Mouse (Mus musculus) limb, embryonic 11.5 days (tissue): Measurements from ENCODE around the gene Sap18b. TPM values are rescaled to one million over a fixed set of nuclear protein-coding genes. Genes with fewer than 3 reads are reported as not detected.

Experiments used
- ATAC-seq: fragments of 200-750 bp; cut with Nextera tagmentation; 2 replicates; pipeline ENCODE4 v1.8.0; 2017; ENCODE audit warnings: low read depth; ENCODE audit not compliant: insufficient number of reproducible peaks, low FRiP score, low TSS enrichment
- DNase-seq: peaks from one replicate; pipeline ENCODE4 v3.0.0-alpha.2; 2015; ENCODE audit warnings: low spot score
- H3K27ac ChIP-seq: fragments of 300-500 bp; sonication (generic); replicated peaks from 2 replicates; pipeline ENCODE4 v1.5.1; 2014; ENCODE audit warnings: low read depth, mild to moderate bottlenecking, low read length
- H3K27me3 ChIP-seq: fragments of 300-500 bp; sonication (generic); 2 replicates; pipeline ENCODE4 v1.6.1; 2014; ENCODE audit warnings: mild to moderate bottlenecking, low read length, mixed read lengths; ENCODE audit not compliant: control insufficient read depth, insufficient read depth
- H3K36me3 ChIP-seq: fragments of 300-500 bp; sonication (generic); 2 replicates; pipeline ENCODE4 v1.6.1; 2014; ENCODE audit warnings: mild to moderate bottlenecking, low read length, moderate library complexity, mixed read lengths; ENCODE audit not compliant: control insufficient read depth, insufficient read depth
- H3K4me1 ChIP-seq: fragments of 300-500 bp; sonication (generic); 2 replicates; pipeline ENCODE4 v1.6.1; 2014; ENCODE audit warnings: low read length, mixed read lengths; ENCODE audit not compliant: control insufficient read depth, insufficient read depth
- H3K4me2 ChIP-seq: fragments of 300-500 bp; sonication (generic); 2 replicates; pipeline ENCODE4 v1.6.1; 2014; ENCODE audit warnings: low read depth, mild to moderate bottlenecking, moderate library complexity; ENCODE audit not compliant: severe bottlenecking
- H3K4me3 ChIP-seq: fragments of 300-500 bp; sonication (generic); 2 replicates; pipeline ENCODE4 v1.5.1; 2014; ENCODE audit warnings: low read depth, low read length
- H3K9ac ChIP-seq: fragments of 300-500 bp; sonication (generic); 2 replicates; pipeline ENCODE4 v1.6.1; 2014; ENCODE audit warnings: mild to moderate bottlenecking, low read length
- H3K9me3 ChIP-seq: fragments of 300-500 bp; sonication (generic); 2 replicates; pipeline ENCODE4 v1.6.1; 2016; ENCODE audit warnings: low read length; ENCODE audit not compliant: control insufficient read depth
- WGBS: fragments of 180-500 bp; shearing (Covaris S2); extraction: QIAGEN DNeasy Blood & Tissue Kit; methylation state at CpG from one replicate; pipeline ENCODE4 v1.1.7; 2014; 5-methylcytosine and 5-hydroxymethylcytosine counted together
- polyA plus RNA-seq: library from polyadenylated mRNA; unstranded; fragments of >200 nt; fragmentation: Nextera tagmentation; extraction: Ambion mirVana; gene quantifications from 2 replicates; pipeline ENCODE4 v1.2.1, GENCODE M21; 2014

Gene Sap18b
- polyA plus RNA-seq, 1 experiment from 2014 or later, result 443 TPM

DNA sequence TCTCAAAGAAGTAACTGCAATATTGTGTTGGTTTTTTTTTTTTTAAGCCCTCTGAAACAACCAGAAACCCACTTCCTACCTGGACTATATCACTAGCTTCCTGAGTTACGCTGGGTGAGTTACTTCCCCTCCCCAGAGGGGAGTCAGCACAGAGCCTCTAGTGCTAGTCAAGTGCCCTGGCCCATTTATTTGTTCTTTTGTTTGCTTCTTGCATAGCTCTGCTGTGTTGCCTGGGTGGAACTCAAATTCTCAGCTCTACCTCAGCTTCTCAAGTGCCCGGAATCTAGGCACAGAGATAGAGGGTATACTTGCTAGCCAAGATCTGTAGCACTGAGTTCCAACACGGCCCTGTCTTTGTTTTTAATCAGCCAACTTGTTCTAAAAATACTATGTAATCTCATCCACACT is 15.0 kb upstream of the Sap18b start:
- no peak overlapping the region for H3K4me2 ChIP-seq
- no peak overlapping the region for H3K27ac ChIP-seq
- DNase-seq (no peak), ATAC-seq (no peak)
- H3K4me1 ChIP-seq, result peaks cover 5% of the 10 kb centered on the region; the same call in 1 of the 2 replicates
- no peak overlapping the region for H3K9ac ChIP-seq
- no peaks in the 10 kb centered on the region for H3K27me3 ChIP-seq
- H3K36me3 ChIP-seq, result no peaks in the 10 kb centered on the region
- WGBS, result 69% methylated on average over 3 of the region's 3 CpGs
- no peak overlapping the region for H3K4me3 ChIP-seq
- no peaks in the 10 kb centered on the region for H3K9me3 ChIP-seq

DNA sequence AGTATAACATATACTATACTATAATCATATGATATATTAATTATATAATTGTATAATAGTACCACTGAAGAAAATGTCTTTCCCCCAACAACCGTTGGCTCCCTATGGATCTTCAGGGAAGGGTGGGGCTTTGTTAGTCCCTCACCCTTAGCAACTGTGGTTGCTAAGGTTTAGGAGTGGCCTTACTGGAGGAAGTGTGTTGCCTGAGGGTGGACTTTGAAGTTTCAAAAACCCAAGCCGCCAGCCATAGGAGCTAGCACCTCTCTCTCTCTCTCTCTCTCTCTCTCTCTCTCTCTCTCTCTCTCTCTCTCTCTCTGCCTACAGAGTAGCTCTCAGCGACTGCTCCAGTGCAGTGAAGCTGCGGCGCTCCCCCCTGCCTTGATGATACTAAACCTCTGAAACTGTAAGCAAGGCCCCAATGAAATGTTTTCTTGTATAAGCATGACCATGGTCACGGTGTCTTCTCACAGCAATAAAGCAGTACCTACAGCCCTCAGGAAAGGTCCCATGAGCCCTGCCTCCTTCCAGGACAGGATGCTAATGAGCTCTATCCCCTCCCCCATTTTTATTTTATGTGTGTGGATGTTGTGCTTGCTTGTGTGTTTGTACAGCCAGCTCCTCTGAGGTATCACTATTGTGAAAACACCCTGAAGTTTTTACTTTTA is 9.0 kb upstream of the Sap18b start:
- no peak overlapping the region for H3K4me2 ChIP-seq
- DNase-seq (no peak), ATAC-seq (no peak)
- H3K4me1 ChIP-seq, result no peaks in the 10 kb centered on the region
- no peak overlapping the region for H3K27ac ChIP-seq
- no peak overlapping the region for H3K9ac ChIP-seq
- H3K9me3 ChIP-seq, result no peaks in the 10 kb centered on the region
- 24% methylated on average over 6 of the region's 6 CpGs for WGBS
- no peaks in the 10 kb centered on the region for H3K36me3 ChIP-seq
- no peak overlapping the region for H3K4me3 ChIP-seq
- no peaks in the 10 kb centered on the region for H3K27me3 ChIP-seq

DNA sequence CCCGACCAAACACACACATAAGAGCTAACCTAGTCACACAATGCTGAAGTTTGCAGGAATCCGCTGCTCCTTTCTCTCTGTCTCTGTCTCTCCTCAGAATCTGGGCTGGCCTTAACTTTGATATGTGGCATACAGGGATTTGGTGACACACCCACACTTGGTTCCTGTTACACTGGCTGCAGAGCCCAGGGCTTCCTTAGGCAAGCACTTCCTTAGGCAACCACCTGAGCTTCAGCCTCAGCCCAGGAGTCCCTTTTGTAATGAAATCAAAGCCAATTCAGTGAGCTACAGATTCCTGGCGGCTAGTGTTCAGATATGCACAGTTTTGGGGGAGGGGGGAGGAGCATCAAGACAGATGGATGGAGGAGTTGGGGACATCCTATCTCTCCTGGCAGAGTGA is 7.5 kb upstream of the Sap18b start:
- Histone ChIP-seq H3K4me2 (no peak overlapping the region), H3K9me3 (no peaks in the 10 kb centered on the region), H3K27me3 (no peaks in the 10 kb centered on the region), H3K4me1 (no peaks in the 10 kb centered on the region), H3K4me3 (no peak overlapping the region), H3K9ac (no peak overlapping the region), H3K27ac (no peak overlapping the region), H3K36me3 (no peaks in the 10 kb centered on the region)
- ATAC-seq, result no peak
- WGBS, result 70% methylated on average over 3 of the region's 3 CpGs
- no peak for DNase-seq

DNA sequence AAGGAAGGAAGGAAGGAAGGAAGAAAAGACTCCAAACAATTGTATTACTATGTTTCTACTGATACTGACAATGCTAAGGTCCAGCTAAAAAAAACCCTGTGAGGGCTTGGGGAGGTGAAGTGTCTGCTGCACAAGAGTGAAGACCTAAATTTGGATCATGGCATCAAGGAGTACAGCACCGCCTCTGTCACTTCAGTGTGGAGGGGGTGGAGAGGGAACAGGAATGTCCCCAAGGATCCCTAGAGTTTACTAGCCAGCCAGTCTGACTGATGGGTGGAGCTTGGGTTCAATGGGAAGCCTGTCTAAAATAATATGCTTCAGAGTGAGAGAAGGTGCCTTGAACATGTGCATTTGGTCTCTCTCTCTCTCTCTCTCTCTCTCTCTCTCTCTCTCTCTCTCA is 6.9 kb upstream of the Sap18b start:
- H3K4me1 ChIP-seq, result no peaks in the 10 kb centered on the region
- no peak overlapping the region for H3K4me3 ChIP-seq
- 48% methylated on average over 1 of the region's 1 CpGs for WGBS
- ATAC-seq, result no peak
- H3K4me2 ChIP-seq, result no peak overlapping the region
- H3K9me3 ChIP-seq, result no peaks in the 10 kb centered on the region
- H3K27me3 ChIP-seq, result no peaks in the 10 kb centered on the region
- DNase-seq, result no peak
- no peaks in the 10 kb centered on the region for H3K36me3 ChIP-seq
- no peak overlapping the region for H3K9ac ChIP-seq
- H3K27ac ChIP-seq, result no peak overlapping the region

DNA sequence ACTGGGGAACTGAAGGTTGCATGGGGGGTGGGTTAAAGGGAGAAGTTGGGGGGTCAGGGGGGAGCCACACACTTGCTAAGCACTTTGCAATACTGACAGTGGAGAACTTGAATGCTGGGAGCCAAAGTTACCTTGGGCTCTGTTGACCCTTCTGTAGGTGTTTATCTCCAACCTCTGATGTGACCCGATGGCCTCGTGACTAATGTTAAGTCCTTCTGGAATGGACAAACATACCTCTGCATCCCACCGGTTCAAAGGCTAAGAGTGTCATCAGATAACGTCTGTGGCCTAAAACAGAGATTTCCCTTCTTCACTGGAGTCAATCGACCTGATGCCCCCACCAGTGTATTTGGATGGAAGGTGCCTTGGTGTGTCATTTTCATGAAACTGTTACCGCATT is 3.9 kb upstream of the Sap18b start:
- 90% methylated on average over 6 of the region's 6 CpGs for WGBS

DNA sequence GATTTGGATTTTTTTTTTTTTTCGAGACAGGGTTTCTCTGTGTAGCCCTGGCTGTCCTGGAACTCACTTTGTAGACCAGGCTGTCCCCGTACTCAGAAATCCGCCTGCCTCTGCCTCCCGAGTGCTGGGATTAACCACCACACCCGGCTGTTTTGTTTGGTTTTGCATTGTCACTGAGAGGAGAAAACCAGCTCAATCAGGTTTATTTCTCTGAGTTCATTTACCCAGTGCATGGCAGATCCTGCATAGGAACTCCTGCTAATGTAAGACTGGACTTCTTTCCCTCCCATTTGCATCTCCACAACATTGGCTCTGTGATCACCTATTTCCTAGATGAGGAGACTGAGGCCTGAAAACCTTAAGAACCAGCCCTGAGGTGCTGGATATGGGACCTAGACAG is 3.0 kb upstream of the Sap18b start:
- no peak overlapping the region for H3K27ac ChIP-seq
- H3K27me3 ChIP-seq, result no peaks in the 10 kb centered on the region
- 87% methylated on average over 5 of the region's 5 CpGs for WGBS
- H3K9ac ChIP-seq, result no peak overlapping the region
- H3K4me3 ChIP-seq, result no peak overlapping the region
- no peaks in the 10 kb centered on the region for H3K4me1 ChIP-seq
- H3K9me3 ChIP-seq, result no peaks in the 10 kb centered on the region
- no peaks in the 10 kb centered on the region for H3K36me3 ChIP-seq
- DNase-seq, result no peak
- H3K4me2 ChIP-seq, result no peak overlapping the region
- ATAC-seq, result no peak

More for the DNA sequence above, 3.9 kb upstream of the Sap18b start:
- ATAC-seq, result no peak
- Histone ChIP-seq H3K27me3 (no peaks in the 10 kb centered on the region), H3K9ac (no peak overlapping the region), H3K27ac (no peak overlapping the region), H3K36me3 (no peaks in the 10 kb centered on the region), H3K9me3 (no peaks in the 10 kb centered on the region), H3K4me1 (no peaks in the 10 kb centered on the region), H3K4me2 (no peak overlapping the region), H3K4me3 (no peak overlapping the region)
- no peak for DNase-seq

DNA sequence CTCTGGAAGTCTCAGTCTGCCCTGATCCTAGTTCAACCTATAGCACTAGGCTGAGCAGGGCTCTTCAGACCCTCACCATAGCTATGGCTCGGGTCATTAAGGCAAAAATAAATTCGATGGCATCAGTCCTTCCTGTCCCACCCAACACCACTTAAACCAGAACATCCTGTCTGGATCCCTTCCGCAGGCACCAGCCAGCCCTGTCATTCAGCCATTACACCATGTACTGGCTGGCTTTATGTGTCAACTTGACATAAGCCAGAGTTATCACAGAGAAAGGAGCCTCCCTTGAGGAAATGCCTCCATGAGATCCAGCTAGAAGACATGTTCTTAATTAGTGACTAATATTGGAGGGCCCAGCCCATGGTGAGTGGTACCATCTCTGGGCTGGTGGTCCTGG is 2.4 kb upstream of the Sap18b start:
- ATAC-seq (peak; percentile 21; the same call in 1 of the 2 replicates), DNase-seq (no peak)
- Histone ChIP-seq H3K9me3 (no peaks in the 10 kb centered on the region; the same call in 1 of the 2 replicates), H3K27ac (no peak overlapping the region), H3K27me3 (no peaks in the 10 kb centered on the region), H3K4me2 (no peak overlapping the region), H3K9ac (no peak overlapping the region), H3K36me3 (no peaks in the 10 kb centered on the region), H3K4me3 (no peak overlapping the region), H3K4me1 (no peaks in the 10 kb centered on the region)
- 65% methylated on average over 3 of the region's 3 CpGs for WGBS

DNA sequence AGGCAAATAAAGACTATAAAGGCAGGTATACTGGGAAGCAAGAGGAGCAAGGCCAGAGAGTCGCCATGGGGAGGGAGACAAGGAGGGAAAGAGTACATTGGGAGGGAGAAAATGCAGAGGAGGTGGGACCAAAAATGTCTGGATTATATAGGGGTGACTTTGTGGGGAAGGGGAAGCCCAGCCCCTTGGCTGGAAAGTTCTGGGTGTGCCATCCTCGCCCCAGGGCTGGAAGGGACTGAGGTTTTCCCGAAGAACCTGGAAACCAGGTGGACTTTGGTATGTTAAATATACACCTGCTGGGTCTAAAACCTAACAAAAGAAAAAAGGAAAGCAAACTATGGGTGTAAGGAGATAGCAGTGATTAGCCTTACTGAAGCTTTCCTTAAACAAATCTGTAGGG is 5.0 kb downstream of the Sap18b start:
- no peaks in the 10 kb centered on the region; the same call in 1 of the 2 replicates for H3K9me3 ChIP-seq
- H3K27me3 ChIP-seq, result no peaks in the 10 kb centered on the region
- no peak overlapping the region for H3K27ac ChIP-seq
- DNase-seq, result no peak
- 72% methylated on average over 3 of the region's 3 CpGs for WGBS
- no peak overlapping the region for H3K4me3 ChIP-seq
- no peak overlapping the region for H3K9ac ChIP-seq
- ATAC-seq, result no peak
- no peaks in the 10 kb centered on the region for H3K36me3 ChIP-seq
- no peaks in the 10 kb centered on the region for H3K4me1 ChIP-seq
- H3K4me2 ChIP-seq, result no peak overlapping the region
